ENCODE assay signal across 9 mouse cellular contexts in the genomic region with DNA sequence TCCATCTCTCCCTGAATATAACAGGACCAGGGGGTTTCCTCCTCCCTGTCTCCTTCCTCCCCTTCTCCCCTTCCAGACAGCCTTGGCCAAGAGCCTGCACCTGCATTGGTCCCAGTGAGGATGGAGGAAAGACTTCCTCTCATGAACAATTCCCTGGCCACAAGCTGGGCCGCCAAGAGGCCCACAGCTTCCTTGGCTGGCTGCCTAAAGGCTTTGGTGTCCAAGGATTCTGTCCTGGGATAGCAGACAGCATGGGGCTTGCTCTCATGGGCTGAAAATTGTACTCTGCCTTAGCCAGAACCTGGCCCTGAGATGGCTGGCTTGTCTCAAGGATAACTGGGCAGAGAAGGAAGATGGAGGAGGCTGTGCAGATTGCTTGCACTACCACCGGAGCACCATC.
DNase-seq lines count a peak whose midpoint lies in the region; ATAC-seq and TF ChIP-seq lines count a peak whose summit lies in the region.
"Had no signal": no experiment of that assay in that cellular context is flagged by ENCODE, and none has a peak within 500 bp of the region (broad histone marks: within the 10 kb centered on the region; RNA-seq: fewer than 3 reads in every experiment).

No protein-coding gene starts in this region.

- TF ChIP-seq EP300 in lung, postnatal 0 days (IDR thresholded peaks at IDR 0.05), result no peak

- intact Hi-C loops in gastrocnemius, postnatal 36 days (cut with DNase I), result no loop called here

- no peaks in the 10 kb centered on the region for H3K27me3 ChIP-seq in lung, postnatal 0 days (replicated peaks; ENCODE audit: insufficient read depth, low read length)
- peaks cover 7% of the 10 kb centered on the region; the same call in 1 of the 2 replicates for H3K27me3 ChIP-seq in hindbrain, embryonic 12.5 days

- H3K27ac ChIP-seq in lung, postnatal 0 days (ENCODE audit: low read length), result no peak overlapping the region
- no peak overlapping the region for H3K27ac ChIP-seq in hindbrain, embryonic 12.5 days
- H3K27ac ChIP-seq: embryonic facial prominence, embryonic 12.5 days had no signal

- no peak overlapping the region for H3K4me3 ChIP-seq in lung, adult 2 months (replicated peaks; ENCODE audit: extremely low read depth, low read depth, low read length)
- H3K4me3 ChIP-seq in lung, postnatal 0 days (ENCODE audit: low read depth, low read length), result no peak overlapping the region
- no peak overlapping the region for H3K4me3 ChIP-seq in hindbrain, embryonic 12.5 days
- H3K4me3 ChIP-seq: embryonic facial prominence, embryonic 12.5 days had no signal

- 48% methylated on average over 2 of the region's 2 CpGs for WGBS in lung, adult 2 months
- 54% methylated on average over 2 of the region's 2 CpGs for WGBS in lung, postnatal 0 days
- 88% methylated on average over 2 of the region's 2 CpGs for WGBS in hindbrain, embryonic 12.5 days

- no peak overlapping the region for H3K4me2 ChIP-seq in lung, postnatal 0 days (replicated peaks; ENCODE audit: low read depth, low read length)
- H3K4me2 ChIP-seq in hindbrain, embryonic 12.5 days (replicated peaks), result no peak overlapping the region
- H3K4me2 ChIP-seq: embryonic facial prominence, embryonic 12.5 days had no signal

- no peaks in the 10 kb centered on the region for H3K9me3 ChIP-seq in lung, postnatal 0 days (ENCODE audit: low read length)
- H3K9me3 ChIP-seq in hindbrain, embryonic 12.5 days (replicated peaks), result no peaks in the 10 kb centered on the region
- H3K9me3 ChIP-seq: embryonic facial prominence, embryonic 12.5 days had no signal

- no peaks in the 10 kb centered on the region for H3K36me3 ChIP-seq in lung, postnatal 0 days (ENCODE audit: insufficient read depth, low read length)
- H3K36me3 ChIP-seq in hindbrain, embryonic 12.5 days, result no peaks in the 10 kb centered on the region
- H3K36me3 ChIP-seq: embryonic facial prominence, embryonic 12.5 days had no signal

- no peak for TF ChIP-seq CTCF in lung, adult 2 months (IDR thresholded peaks at IDR 0.05; ENCODE audit: insufficient read depth, low read length)
- TF ChIP-seq CTCF in lung, postnatal 0 days (IDR thresholded peaks at IDR 0.05), result no peak

- DNase-seq in lung, adult 2 months, result peak; percentile 9
- DNase-seq in lung, postnatal 0 days (ENCODE audit: low spot score), result no peak
- peak; percentile 47 for DNase-seq in cerebellum, adult 11-12 months
- peak; percentile 24 to 53 for DNase-seq in gastrocnemius, postnatal 36 days
- DNase-seq in lung, postnatal 4 days, result peak; percentile 22 to 49
- no peak for DNase-seq in thymus, postnatal 36 days
- DNase-seq in embryo, embryonic 9.5 days (ENCODE audit: extremely low spot score), result no peak

- ATAC-seq in lung, postnatal 0 days, result no peak
- ATAC-seq in hindbrain, embryonic 12.5 days (ENCODE audit: low FRiP score), result no peak

- 0 out of 2 replicates have a peak, but pooled peaks cover 3% of the 10 kb centered on the region for H3K4me1 ChIP-seq in lung, adult 2 months (ENCODE audit: control insufficient read depth, insufficient read depth, low read length)
- peaks cover 8% of the 10 kb centered on the region; the same call in 1 of the 2 replicates for H3K4me1 ChIP-seq in lung, postnatal 0 days (ENCODE audit: insufficient read depth, low read depth, low read length)
- peaks cover 6% of the 10 kb centered on the region; the same call in 1 of the 2 replicates for H3K4me1 ChIP-seq in hindbrain, embryonic 12.5 days

- H3K9ac ChIP-seq in lung, postnatal 0 days (replicated peaks; ENCODE audit: low read depth), result no peak overlapping the region
- H3K9ac ChIP-seq in hindbrain, embryonic 12.5 days, result no peak overlapping the region
- H3K9ac ChIP-seq: embryonic facial prominence, embryonic 12.5 days had no signal

- no peak for TF ChIP-seq POLR2A in lung, adult 2 months (IDR thresholded peaks at IDR 0.05; ENCODE audit: borderline replicate concordance, extremely low read depth, low read depth, low read length)

Comparison
In these comparisons a context has a peak if more than half of its experiments do, and no peak if none do; other contexts are left out.
1. DNase-seq: peak in lung, adult 2 months (single experiment), cerebellum, adult 11-12 months (single experiment), gastrocnemius, postnatal 36 days (2 of 2) and lung, postnatal 4 days (2 of 2); none in lung, postnatal 0 days (single experiment), thymus, postnatal 36 days (0 of 2) and embryo, embryonic 9.5 days (single experiment).